Mouse (Mus musculus): Measurements from ENCODE around the gene Fhl4.

DNA sequence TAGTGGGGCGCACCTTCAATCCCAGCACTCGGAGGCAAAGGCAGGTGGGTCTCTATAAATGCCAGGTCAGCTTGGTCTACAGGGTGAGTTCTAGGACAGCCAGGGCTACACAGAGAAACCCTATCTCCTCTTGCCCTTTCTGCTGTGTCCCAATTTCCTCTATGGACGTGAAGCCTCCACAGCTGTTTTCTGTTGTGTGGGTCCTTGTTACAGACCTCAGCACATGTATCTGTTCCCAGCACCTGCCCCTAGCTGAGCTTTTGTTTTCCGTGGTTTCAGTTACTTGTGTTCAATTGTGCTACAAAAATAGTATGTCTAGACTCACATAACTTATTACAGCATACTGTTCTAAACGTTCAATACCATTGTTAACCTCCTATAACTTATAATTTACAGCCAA is 46.9 kb upstream of the Fhl4 start:
- TF ChIP-seq CTCF (IDR thresholded peaks at IDR 0.05; ENCODE audit: extremely low read depth, insufficient read depth, insufficient read length, insufficient replicate concordance), result no peak
- TF ChIP-seq POLR2A (IDR thresholded peaks at IDR 0.05; ENCODE audit: low read depth, low read length), result no peak

Measured in spleen, adult 2 months (tissue).